Mouse (Mus musculus): ENCODE measurements around the gene Sap18. TPM values are rescaled to one million over a fixed set of nuclear protein-coding genes. Genes with fewer than 3 reads are reported as not detected.

Sap18 gene
- polyA plus RNA-seq, 1 experiment from 2014 or later, result 11.1 TPM

GRCm38 (mm10) chr14:57758237-57758636 is 39.7 kb upstream of the Sap18 start, which contains the start of gene Lats2:
Lats2 (minus strand) TSS chr14:57758388.
- peak; percentile 26; the same call in 1 of the 2 replicates for ATAC-seq
- no peak within 1 kb of the TSS for H3K27ac ChIP-seq (ENCODE audit: low read depth)
- H3K4me1 ChIP-seq (ENCODE audit: insufficient read depth), result peaks cover 31% of the 10 kb centered on the region

GRCm38 (mm10) chr14:57760447-57761412 is 37.2 kb upstream of the Sap18 start:
- WGBS (ENCODE audit: insufficient replicate concordance), result 76% methylated on average over 10 of the region's 10 CpGs
- Histone ChIP-seq H3K9ac (replicated peaks) (no peak overlapping the region), H3K27me3 (ENCODE audit: insufficient read depth, low read length) (no peaks in the 10 kb centered on the region), H3K4me3 (ENCODE audit: low read depth, low read length) (no peak overlapping the region), H3K27ac (ENCODE audit: low read depth) (0 out of 2 replicates have a peak overlapping the region, but pooled peaks have one; percentile 13), H3K9me3 (ENCODE audit: low read length) (no peaks in the 10 kb centered on the region), H3K4me2 (ENCODE audit: low read depth, low read length) (no peak overlapping the region), H3K36me3 (replicated peaks; ENCODE audit: insufficient read depth, low read length) (no peaks in the 10 kb centered on the region), H3K4me1 (ENCODE audit: insufficient read depth) (peaks cover 19% of the 10 kb centered on the region)
- DNase-seq, result no peak
- no peak for ATAC-seq
- TF ChIP-seq CTCF (IDR thresholded peaks at IDR 0.05; ENCODE audit: low read depth) (no peak), EP300 (IDR thresholded peaks at IDR 0.05; ENCODE audit: low read depth) (no peak)

More at GRCm38 (mm10) chr14:57758237-57758636, 39.7 kb upstream of the Sap18 start, which contains the start of gene Lats2:
- Histone ChIP-seq H3K4me2 (ENCODE audit: low read depth, low read length) (no peak within 1 kb of the TSS), H3K9ac (replicated peaks) (no peak within 1 kb of the TSS), H3K4me3 (ENCODE audit: low read depth, low read length) (no peak within 1 kb of the TSS), H3K27me3 (ENCODE audit: insufficient read depth, low read length) (no peaks in the 10 kb centered on the region), H3K9me3 (ENCODE audit: low read length) (no peaks in the 10 kb centered on the region), H3K36me3 (replicated peaks; ENCODE audit: insufficient read depth, low read length) (no peaks in the 10 kb centered on the region)
- no peak for TF ChIP-seq CTCF (IDR thresholded peaks at IDR 0.05; ENCODE audit: low read depth)
- no peak for TF ChIP-seq EP300 (IDR thresholded peaks at IDR 0.05; ENCODE audit: low read depth)
- no peak for DNase-seq
- WGBS (ENCODE audit: insufficient replicate concordance), result 85% methylated on average over 4 of the region's 4 CpGs

GRCm38 (mm10) chr14:57769102-57769501 is 28.9 kb upstream of the Sap18 start:
- Histone ChIP-seq H3K9me3 (ENCODE audit: low read length) (no peaks in the 10 kb centered on the region), H3K9ac (replicated peaks) (no peak overlapping the region), H3K4me2 (ENCODE audit: low read depth, low read length) (no peak overlapping the region), H3K4me3 (ENCODE audit: low read depth, low read length) (no peak overlapping the region), H3K36me3 (replicated peaks; ENCODE audit: insufficient read depth, low read length) (no peaks in the 10 kb centered on the region), H3K27me3 (ENCODE audit: insufficient read depth, low read length) (no peaks in the 10 kb centered on the region), H3K4me1 (ENCODE audit: insufficient read depth) (no peaks in the 10 kb centered on the region), H3K27ac (ENCODE audit: low read depth) (peak overlapping the region; percentile 45; the same call in 1 of the 2 replicates)
- TF ChIP-seq EP300 (IDR thresholded peaks at IDR 0.05; ENCODE audit: low read depth) (no peak), CTCF (IDR thresholded peaks at IDR 0.05; ENCODE audit: low read depth) (no peak)
- WGBS (ENCODE audit: insufficient replicate concordance), result 65% methylated on average over 5 of the region's 5 CpGs
- ATAC-seq (no peak), DNase-seq (no peak)

GRCm38 (mm10) chr14:57772157-57772815 is 25.7 kb upstream of the Sap18 start:
- WGBS (ENCODE audit: insufficient replicate concordance), result 45% methylated on average over 6 of the region's 6 CpGs
- ATAC-seq (no peak; the same call in 1 of the 2 replicates), DNase-seq (no peak)
- H3K4me1 ChIP-seq (ENCODE audit: insufficient read depth), result no peaks in the 10 kb centered on the region
- no peaks in the 10 kb centered on the region for H3K9me3 ChIP-seq (ENCODE audit: low read length)
- no peaks in the 10 kb centered on the region for H3K36me3 ChIP-seq (replicated peaks; ENCODE audit: insufficient read depth, low read length)
- 0 out of 2 replicates have a peak overlapping the region, but pooled peaks have one; percentile 26 for H3K4me2 ChIP-seq (ENCODE audit: low read depth, low read length)
- H3K4me3 ChIP-seq (ENCODE audit: low read depth, low read length), result no peak overlapping the region
- peak overlapping the region; percentile 44; the same call in 1 of the 2 replicates for H3K27ac ChIP-seq (ENCODE audit: low read depth)
- H3K27me3 ChIP-seq (ENCODE audit: insufficient read depth, low read length), result no peaks in the 10 kb centered on the region
- no peak for TF ChIP-seq CTCF (IDR thresholded peaks at IDR 0.05; ENCODE audit: low read depth)
- TF ChIP-seq EP300 (IDR thresholded peaks at IDR 0.05; ENCODE audit: low read depth), result no peak
- no peak overlapping the region for H3K9ac ChIP-seq (replicated peaks)

GRCm38 (mm10) chr14:57787406-57787805 is 10.6 kb upstream of the Sap18 start:
- Histone ChIP-seq H3K4me2 (ENCODE audit: low read depth, low read length) (no peak overlapping the region), H3K4me1 (ENCODE audit: insufficient read depth) (no peaks in the 10 kb centered on the region), H3K9ac (replicated peaks) (no peak overlapping the region), H3K36me3 (replicated peaks; ENCODE audit: insufficient read depth, low read length) (no peaks in the 10 kb centered on the region), H3K27me3 (ENCODE audit: insufficient read depth, low read length) (no peaks in the 10 kb centered on the region), H3K9me3 (ENCODE audit: low read length) (no peaks in the 10 kb centered on the region), H3K27ac (ENCODE audit: low read depth) (no peak overlapping the region), H3K4me3 (ENCODE audit: low read depth, low read length) (no peak overlapping the region)
- DNase-seq, result no peak
- TF ChIP-seq EP300 (IDR thresholded peaks at IDR 0.05; ENCODE audit: low read depth) (no peak), CTCF (IDR thresholded peaks at IDR 0.05; ENCODE audit: low read depth) (no peak)
- ATAC-seq, result no peak
- 70% methylated on average over 4 of the region's 4 CpGs for WGBS (ENCODE audit: insufficient replicate concordance)

- Histone ChIP-seq H3K27me3 (ENCODE audit: insufficient read depth, low read length) (no peaks in the 10 kb centered on the region), H3K36me3 (replicated peaks; ENCODE audit: insufficient read depth, low read length) (no peaks in the 10 kb centered on the region), H3K9ac (replicated peaks) (no peak overlapping the region), H3K4me1 (ENCODE audit: insufficient read depth) (no peaks in the 10 kb centered on the region), H3K4me2 (ENCODE audit: low read depth, low read length) (no peak overlapping the region), H3K4me3 (ENCODE audit: low read depth, low read length) (no peak overlapping the region), H3K9me3 (ENCODE audit: low read length) (no peaks in the 10 kb centered on the region), H3K27ac (ENCODE audit: low read depth) (no peak overlapping the region)
- DNase-seq (no peak), ATAC-seq (no peak)
- WGBS (ENCODE audit: insufficient replicate concordance), result 57% methylated on average over 2 of the region's 2 CpGs
- TF ChIP-seq EP300 (IDR thresholded peaks at IDR 0.05; ENCODE audit: low read depth) (no peak), CTCF (IDR thresholded peaks at IDR 0.05; ENCODE audit: low read depth) (no peak)
Observed at GRCm38 (mm10) chr14:57789311-57789710, 8.7 kb upstream of the Sap18 start.
